Mouse (Mus musculus) heart, embryonic 15.5 days (tissue): ENCODE data around the gene Resf1. TPM values are rescaled to one million over a fixed set of nuclear protein-coding genes. Genes with fewer than 3 reads are reported as not detected.

Experiments
- polyA plus RNA-seq: library from polyadenylated mRNA; unstranded; fragments of >200 nt; fragmentation: Nextera tagmentation; extraction: Ambion mirVana; gene quantifications from 2 replicates; pipeline ENCODE4 v1.2.1, GENCODE M21; 2015

Gene Resf1
- polyA plus RNA-seq, 1 experiment from 2014 or later: 25.5 TPM

Other genes starting within 250 kb of the Resf1 start
- 6.0 and 6.2 TPM in 2 replicates for gene Dennd5b, start 207.7 kb upstream of the Resf1 start, polyA plus RNA-seq
- gene Gm10203, start 179.2 kb upstream of the Resf1 start, polyA plus RNA-seq: not detected in 2 replicates
- 12.7 and 13.7 TPM in 2 replicates for gene Etfbkmt, start 169.6 kb upstream of the Resf1 start, polyA plus RNA-seq
- gene Amn1, start 120.7 kb upstream of the Resf1 start, polyA plus RNA-seq: 23.3 and 26.7 TPM in 2 replicates
- 5.3 and 7.0 TPM in 2 replicates for gene Bicd1, start 99.5 kb downstream of the Resf1 start, polyA plus RNA-seq